Comparison of ENCODE assay signal across 8 mouse cellular contexts in genomic region chr9:52940964-52941636, GRCm38 (mm10).
DNase-seq lines count a peak whose midpoint lies in the region; ATAC-seq lines count a peak whose summit lies in the region.

No protein-coding gene starts in this region.

- WGBS in hindbrain, embryonic 16.5 days = 24% methylated on average over 11 of the region's 11 CpGs
- 9% methylated on average over 11 of the region's 11 CpGs for WGBS in midbrain, embryonic 14.5 days

- H3K4me1 ChIP-seq in hindbrain, embryonic 16.5 days (ENCODE audit: control insufficient read depth, insufficient read depth, low read depth, low read length) = peaks cover 11% of the 10 kb centered on the region
- peaks cover 14% of the 10 kb centered on the region for H3K4me1 ChIP-seq in midbrain, embryonic 14.5 days (ENCODE audit: control insufficient read depth, insufficient read depth, low read length)

- DNase-seq in layer of hippocampus, postnatal 10 days (ENCODE audit: low spot score in 2 of 2) = peak; percentile 22 to 41
- no peak for DNase-seq in layer of hippocampus, adult 9-11 months
- DNase-seq in cerebellum, postnatal 25 days = peak; percentile 53 to 72
- peak; percentile 82 for DNase-seq in midbrain, embryonic 14.5 days
- DNase-seq in urinary bladder, postnatal 25 days (ENCODE audit: low spot score) = no peak

- no peaks in the 10 kb centered on the region for H3K27me3 ChIP-seq in hindbrain, embryonic 16.5 days (replicated peaks; ENCODE audit: control insufficient read depth, insufficient read depth, low read length)
- H3K27me3 ChIP-seq in midbrain, embryonic 14.5 days (ENCODE audit: control insufficient read depth, insufficient read depth, low read length) = no peaks in the 10 kb centered on the region

- H3K9me3 ChIP-seq in hindbrain, embryonic 16.5 days (ENCODE audit: control insufficient read depth, low read length) = no peaks in the 10 kb centered on the region
- no peaks in the 10 kb centered on the region for H3K9me3 ChIP-seq in midbrain, embryonic 14.5 days (ENCODE audit: control insufficient read depth, low read length)

- no peaks in the 10 kb centered on the region for H3K36me3 ChIP-seq in hindbrain, embryonic 16.5 days (ENCODE audit: control insufficient read depth, insufficient read depth, low read length)
- H3K36me3 ChIP-seq in midbrain, embryonic 14.5 days (ENCODE audit: control insufficient read depth, insufficient read depth, low read length) = no peaks in the 10 kb centered on the region

- peak; percentile 93 for ATAC-seq in hindbrain, embryonic 16.5 days
- peak; percentile 91 for ATAC-seq in midbrain, embryonic 14.5 days (ENCODE audit: low FRiP score, low TSS enrichment)
- ATAC-seq in CD4-positive, CD25-positive, alpha-beta regulatory T cell, adult 4 months = no peak
- ATAC-seq in megakaryocyte progenitor cell, adult 5-6 weeks (replicated peaks; ENCODE audit: poor library complexity) = no peak

- H3K9ac ChIP-seq in hindbrain, embryonic 16.5 days (ENCODE audit: low read depth, low read length) = no peak overlapping the region; the same call in 1 of the 2 replicates
- H3K9ac ChIP-seq in midbrain, embryonic 14.5 days (replicated peaks; ENCODE audit: low read length) = no peak overlapping the region

- H3K4me3 ChIP-seq in hindbrain, embryonic 16.5 days (ENCODE audit: low read length) = no peak overlapping the region
- H3K4me3 ChIP-seq in midbrain, embryonic 14.5 days (replicated peaks; ENCODE audit: low read depth, low read length) = no peak overlapping the region

- peak overlapping the region; percentile 27; the same call in 1 of the 2 replicates for H3K4me2 ChIP-seq in hindbrain, embryonic 16.5 days (ENCODE audit: low read length)
- H3K4me2 ChIP-seq in midbrain, embryonic 14.5 days (ENCODE audit: low read length) = peak overlapping the region; percentile 8; the same call in 1 of the 2 replicates

- peak overlapping the region; percentile 70 for H3K27ac ChIP-seq in hindbrain, embryonic 16.5 days (ENCODE audit: low read depth, low read length)
- peak overlapping the region; percentile 81 for H3K27ac ChIP-seq in midbrain, embryonic 14.5 days (replicated peaks; ENCODE audit: low read depth, low read length)

Comparison
In these comparisons a context has a peak if more than half of its experiments do, and no peak if none do; other contexts are left out.
1. DNase-seq: peak in layer of hippocampus, postnatal 10 days (2 of 2), cerebellum, postnatal 25 days (2 of 2) and midbrain, embryonic 14.5 days (single experiment); none in layer of hippocampus, adult 9-11 months (single experiment) and urinary bladder, postnatal 25 days (single experiment).
2. ATAC-seq: peak in hindbrain, embryonic 16.5 days (single experiment) and midbrain, embryonic 14.5 days (single experiment); none in CD4-positive, CD25-positive, alpha-beta regulatory T cell, adult 4 months (single experiment) and megakaryocyte progenitor cell, adult 5-6 weeks (single experiment).